Mouse (Mus musculus) megakaryocyte, embryonic 14.5 days (primary cell): ENCODE results near the gene Rbm5. TPM values are rescaled to one million over a fixed set of nuclear protein-coding genes. Genes with fewer than 3 reads are reported as not detected.

ENCODE experiments used
- H3K27me3 ChIP-seq: replicated peaks from 2 replicates; pipeline ENCODE3; 2012; ENCODE audit warnings: inconsistent platforms
- H3K36me3 ChIP-seq: replicated peaks from 2 replicates; pipeline ENCODE3; 2012; ENCODE audit warnings: low read length, inconsistent platforms, mixed read lengths
- H3K4me1 ChIP-seq: 2 replicates; pipeline ENCODE4 v1.6.1; 2012; ENCODE audit warnings: inconsistent platforms
- H3K4me3 ChIP-seq: replicated peaks from 2 replicates; pipeline ENCODE3; 2012; ENCODE audit warnings: moderate library complexity, mild to moderate bottlenecking, inconsistent platforms
- H3K9me3 ChIP-seq: 2 replicates; pipeline ENCODE4 v1.6.1; 2012; ENCODE audit warnings: inconsistent platforms
- FLI1 ChIP-seq: IDR thresholded peaks from 2 replicates; pipeline ENCODE4 v1.6.1; 2012; ENCODE audit warnings: low read length, inconsistent platforms, mixed read lengths
- GATA1 ChIP-seq: IDR thresholded peaks from 3 replicates; pipeline ENCODE4 v1.6.1; 2012; ENCODE audit warnings: mixed read lengths, low read length, inconsistent platforms, borderline replicate concordance
- polyA plus RNA-seq: library from polyadenylated mRNA; stranded (reverse); fragments of >175 nt; gene quantifications from 2 replicates; pipeline ENCODE4 v1.2.3, GENCODE M21; 2012; ENCODE audit warnings: low replicate concordance; ENCODE audit not compliant: insufficient read depth

Rbm5 gene
- polyA plus RNA-seq, 1 experiment, result 7.6 TPM

- peaks cover 65% of the 10 kb centered on the region for H3K36me3 ChIP-seq
- H3K4me3 ChIP-seq, result peak overlapping the region; percentile 96
- no peaks in the 10 kb centered on the region for H3K9me3 ChIP-seq
- TF ChIP-seq FLI1 (no peak), GATA1 (no peak)
- no peaks in the 10 kb centered on the region for H3K27me3 ChIP-seq
- H3K4me1 ChIP-seq, result peaks cover 34% of the 10 kb centered on the region
These were observed 1.3 kb downstream of the Rbm5 start for GRCm38 (mm10) chr9:107769445-107770000.

GRCm38 (mm10) chr9:107768851-107769250 is 1.9 kb downstream of the Rbm5 start:
- H3K9me3 ChIP-seq, result no peaks in the 10 kb centered on the region
- H3K4me1 ChIP-seq, result peaks cover 36% of the 10 kb centered on the region
- peaks cover 65% of the 10 kb centered on the region for H3K36me3 ChIP-seq
- TF ChIP-seq GATA1, result no peak
- TF ChIP-seq FLI1, result no peak
- H3K4me3 ChIP-seq, result peak overlapping the region; percentile 83
- no peaks in the 10 kb centered on the region for H3K27me3 ChIP-seq

- TF ChIP-seq GATA1 (no peak), FLI1 (no peak)
- Histone ChIP-seq H3K36me3 (peaks cover 98% of the 10 kb centered on the region), H3K27me3 (no peaks in the 10 kb centered on the region), H3K9me3 (no peaks in the 10 kb centered on the region), H3K4me1 (peaks cover 28% of the 10 kb centered on the region), H3K4me3 (no peak overlapping the region)
These were observed 11.2 kb downstream of the Rbm5 start for GRCm38 (mm10) chr9:107759593-107759992.

GRCm38 (mm10) chr9:107750378-107750777 is 20.4 kb downstream of the Rbm5 start:
- Histone ChIP-seq H3K9me3 (no peaks in the 10 kb centered on the region), H3K4me3 (no peak overlapping the region), H3K4me1 (peaks cover 37% of the 10 kb centered on the region), H3K27me3 (no peaks in the 10 kb centered on the region), H3K36me3 (peaks cover 91% of the 10 kb centered on the region)
- no peak for TF ChIP-seq GATA1
- TF ChIP-seq FLI1, result no peak

GRCm38 (mm10) chr9:107748063-107748462 is 22.7 kb downstream of the Rbm5 start:
- TF ChIP-seq GATA1 (no peak), FLI1 (no peak)
- Histone ChIP-seq H3K36me3 (peaks cover 98% of the 10 kb centered on the region), H3K4me1 (peaks cover 24% of the 10 kb centered on the region), H3K27me3 (no peaks in the 10 kb centered on the region), H3K9me3 (no peaks in the 10 kb centered on the region), H3K4me3 (no peak overlapping the region)

GRCm38 (mm10) chr9:107747310-107747709 is 23.5 kb downstream of the Rbm5 start:
- H3K9me3 ChIP-seq, result no peaks in the 10 kb centered on the region
- H3K36me3 ChIP-seq, result peaks cover 99% of the 10 kb centered on the region
- peaks cover 24% of the 10 kb centered on the region for H3K4me1 ChIP-seq
- H3K4me3 ChIP-seq, result no peak overlapping the region
- TF ChIP-seq GATA1, result no peak
- no peak for TF ChIP-seq FLI1
- no peaks in the 10 kb centered on the region for H3K27me3 ChIP-seq

- Histone ChIP-seq H3K27me3 (no peaks in the 10 kb centered on the region), H3K9me3 (no peaks in the 10 kb centered on the region), H3K4me1 (peaks cover 24% of the 10 kb centered on the region), H3K4me3 (no peak overlapping the region), H3K36me3 (peaks cover 99% of the 10 kb centered on the region)
- TF ChIP-seq GATA1 (no peak), FLI1 (no peak)
These were observed 24.1 kb downstream of the Rbm5 start for GRCm38 (mm10) chr9:107746679-107747078.

GRCm38 (mm10) chr9:107744061-107744460 is 26.7 kb downstream of the Rbm5 start:
- Histone ChIP-seq H3K36me3 (peaks cover 99% of the 10 kb centered on the region), H3K27me3 (no peaks in the 10 kb centered on the region), H3K4me3 (no peak overlapping the region), H3K9me3 (no peaks in the 10 kb centered on the region), H3K4me1 (peaks cover 21% of the 10 kb centered on the region)
- no peak for TF ChIP-seq GATA1
- no peak for TF ChIP-seq FLI1

GRCm38 (mm10) chr9:107738841-107739202 is 32.0 kb downstream of the Rbm5 start:
- TF ChIP-seq GATA1 (no peak), FLI1 (no peak)
- Histone ChIP-seq H3K9me3 (no peaks in the 10 kb centered on the region), H3K36me3 (peaks cover 62% of the 10 kb centered on the region), H3K27me3 (peaks cover 28% of the 10 kb centered on the region), H3K4me3 (peak overlapping the region; percentile 12), H3K4me1 (peaks cover 28% of the 10 kb centered on the region)

- Histone ChIP-seq H3K27me3 (peaks cover 31% of the 10 kb centered on the region), H3K4me3 (no peak overlapping the region), H3K4me1 (peaks cover 28% of the 10 kb centered on the region), H3K9me3 (no peaks in the 10 kb centered on the region), H3K36me3 (peaks cover 56% of the 10 kb centered on the region)
- TF ChIP-seq FLI1 (no peak), GATA1 (no peak)
These were observed 32.6 kb downstream of the Rbm5 start for GRCm38 (mm10) chr9:107738020-107738840.

- Histone ChIP-seq H3K4me1 (peaks cover 28% of the 10 kb centered on the region), H3K9me3 (no peaks in the 10 kb centered on the region), H3K4me3 (peak overlapping the region; percentile 15), H3K27me3 (peaks cover 41% of the 10 kb centered on the region), H3K36me3 (peaks cover 35% of the 10 kb centered on the region)
- no peak for TF ChIP-seq FLI1
- TF ChIP-seq GATA1, result no peak
These were observed 34.7 kb downstream of the Rbm5 start for GRCm38 (mm10) chr9:107736185-107736485.
